Mouse (Mus musculus) right cerebral cortex, adult 18-20 months (tissue): Measurements from ENCODE around the gene Rag2.
A peak's percentile ranks its signal among the peaks of the same experiment; 100 is the strongest.

Experiments
- DNase-seq: peaks from one replicate; pipeline ENCODE4 v3.0.0; 2022; ENCODE audit warnings: mixed read lengths

Rag2 gene

DNA sequence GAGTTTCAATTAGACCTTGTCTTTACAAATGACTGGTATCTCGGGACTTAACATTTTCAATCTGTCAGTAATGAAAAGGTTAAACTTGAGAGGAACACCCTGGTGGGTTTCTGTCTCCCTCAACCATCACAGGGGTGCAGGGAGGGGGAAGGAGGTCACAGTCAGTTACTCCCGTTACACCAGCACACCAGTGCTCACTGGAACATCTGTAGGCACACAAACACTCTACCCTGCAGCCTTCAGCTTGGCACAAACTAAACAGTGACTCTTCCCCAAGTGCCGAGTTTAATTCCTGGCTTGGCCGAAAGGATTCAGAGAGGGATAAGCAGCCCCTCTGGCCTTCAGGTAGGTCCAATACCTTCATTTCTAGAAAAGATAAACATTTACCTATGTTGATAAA lies at the start of gene Rag2:
Gene Rag2, plus strand, starts transcription at position 193 of the 400 bp plus-strand sequence.
- DNase-seq = no peak

DNA sequence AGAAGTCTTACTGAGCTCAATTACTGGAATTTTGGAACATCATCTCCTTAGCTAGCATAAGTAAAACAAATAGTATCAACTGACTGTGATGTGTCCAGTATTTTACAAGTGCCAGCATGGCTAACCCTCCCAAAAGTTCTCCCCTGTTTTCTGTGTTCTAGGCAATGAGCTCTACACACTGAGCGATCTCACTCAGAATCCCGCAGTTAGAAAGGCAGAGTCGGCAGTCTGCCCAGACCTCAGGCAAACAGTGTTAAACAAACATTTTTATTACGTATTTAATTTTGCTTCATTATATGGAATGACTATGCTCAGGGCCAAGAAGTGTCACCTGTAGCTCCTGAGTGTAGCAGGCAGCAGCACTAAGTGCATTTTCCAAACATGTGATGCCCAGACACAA lies 47.3 kb upstream of the Rag2 start:
- no peak for DNase-seq

DNA sequence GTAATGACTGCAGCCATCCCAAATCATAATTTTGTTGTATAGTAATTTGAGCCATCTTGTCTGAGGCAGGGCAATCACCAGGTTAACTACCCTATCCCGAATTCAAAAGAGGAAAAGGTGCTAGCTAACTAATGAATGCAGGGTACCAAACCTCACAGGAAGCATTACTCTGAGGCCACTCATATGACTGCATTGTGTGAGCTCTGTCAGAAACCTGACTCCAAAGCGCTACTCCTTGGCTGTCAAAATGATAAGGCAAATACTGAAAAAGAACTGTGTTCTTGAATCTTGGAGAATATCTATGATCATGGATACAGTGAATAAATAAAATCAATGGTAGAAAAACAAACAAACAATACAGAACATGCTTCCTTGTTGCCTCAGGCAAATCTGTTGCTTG lies 44.5 kb upstream of the Rag2 start:
- DNase-seq = no peak

GRCm38 (mm10) chr2:101580428-101580827 lies 44.1 kb upstream of the Rag2 start:
- no peak for DNase-seq

DNA sequence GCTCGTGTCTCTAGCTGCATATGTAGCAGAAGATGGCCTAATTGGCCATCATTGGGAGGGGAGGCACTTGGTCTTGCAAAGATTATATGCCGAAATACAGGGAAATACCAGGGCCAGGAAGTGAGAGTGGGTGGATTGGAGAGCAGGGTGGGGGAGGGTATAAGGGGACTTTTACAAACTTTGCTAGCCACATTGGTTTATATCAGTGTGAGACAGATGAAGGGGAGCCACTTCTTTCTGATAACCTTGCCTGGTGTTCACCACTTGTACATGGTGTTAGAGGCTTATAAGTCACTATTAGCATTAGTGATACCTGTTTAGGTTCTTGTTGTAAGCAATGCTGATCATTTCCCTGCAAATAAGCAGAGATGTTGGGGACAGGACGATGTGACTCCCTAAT lies 43.5 kb upstream of the Rag2 start:
- DNase-seq = no peak

DNA sequence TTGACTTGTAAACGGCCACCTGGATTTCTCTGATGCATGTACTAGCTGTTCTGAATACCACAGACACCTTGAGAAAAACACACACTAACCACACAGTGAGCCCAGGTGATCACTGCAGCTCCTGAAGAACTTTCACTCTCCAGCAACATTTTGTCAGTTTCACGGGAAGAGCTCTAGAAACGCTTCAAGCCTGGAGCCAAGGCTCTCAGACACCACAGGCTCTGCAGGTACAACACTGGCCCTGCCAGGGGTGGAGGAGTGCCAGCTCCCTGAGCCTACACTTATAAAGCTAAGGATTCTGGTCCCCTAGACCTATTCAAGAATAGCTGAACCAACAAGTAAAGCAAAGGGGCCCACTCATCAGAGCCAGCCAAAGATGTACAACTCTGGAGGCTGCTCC lies 43.1 kb upstream of the Rag2 start:
- DNase-seq = no peak

DNA sequence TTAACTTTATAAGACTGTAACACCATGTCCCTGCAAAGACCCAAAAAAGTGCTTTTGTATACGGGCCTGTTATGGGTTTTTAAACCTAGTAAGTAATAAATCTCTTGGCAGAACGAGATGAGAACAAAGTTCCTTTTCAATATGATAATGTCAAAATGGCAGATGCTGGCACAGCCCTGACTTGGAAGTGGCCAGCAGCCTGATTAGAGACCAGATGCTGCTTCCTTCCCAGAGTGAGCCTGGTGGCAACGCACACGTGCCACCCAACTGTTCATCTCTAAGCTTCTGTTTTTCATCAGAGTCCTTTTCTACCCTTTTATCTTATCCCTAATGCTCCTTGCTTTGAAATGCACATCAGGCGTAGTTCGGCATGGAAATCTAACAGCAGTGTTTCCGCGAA lies 33.2 kb upstream of the Rag2 start:
- DNase-seq = no peak

DNA sequence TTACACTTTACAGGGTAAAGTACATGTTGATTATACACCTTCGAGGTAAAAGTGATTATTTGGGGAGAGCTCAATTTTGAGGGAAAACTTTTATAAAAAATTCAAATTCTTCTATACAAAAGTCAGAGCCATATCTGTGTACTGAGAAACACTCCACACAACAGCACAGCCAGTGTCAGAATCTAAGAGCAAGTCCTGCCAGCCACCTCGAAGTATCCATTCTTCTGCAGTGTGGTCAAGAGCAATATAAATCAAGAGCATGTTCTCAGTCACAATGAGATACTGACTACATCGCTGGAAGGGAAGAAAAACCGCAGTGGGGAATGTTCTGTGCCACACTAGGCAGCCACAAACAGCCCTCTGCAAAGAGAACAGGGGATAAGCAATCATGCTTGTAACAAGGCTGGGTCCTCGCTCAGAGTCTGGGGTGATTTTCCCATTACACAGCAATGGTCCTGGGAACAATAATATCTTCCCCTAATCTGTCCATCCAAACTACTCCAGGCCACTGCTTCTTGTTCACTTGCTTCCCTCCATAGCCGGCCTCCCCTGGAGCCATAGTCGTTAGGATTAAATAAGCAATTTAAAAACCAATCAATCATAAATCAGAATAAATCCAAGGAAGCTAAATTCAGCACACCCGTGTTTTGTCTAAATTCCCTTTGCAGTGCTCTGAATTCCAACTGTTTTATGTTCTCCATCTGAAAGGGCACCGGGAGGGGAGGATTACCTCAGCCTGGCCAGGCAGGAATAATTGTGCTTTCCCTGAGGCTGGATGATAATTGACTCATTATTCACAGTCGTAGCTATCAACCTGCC lies 32.3 kb upstream of the Rag2 start:
- DNase-seq = no peak

GRCm38 (mm10) chr2:101592886-101593285 lies 31.6 kb upstream of the Rag2 start:
- DNase-seq = no peak

- DNase-seq = no peak
These were observed 29.8 kb upstream of the Rag2 start for GRCm38 (mm10) chr2:101594681-101595080.

- DNase-seq = no peak
These were observed 27.3 kb upstream of the Rag2 start for GRCm38 (mm10) chr2:101597186-101597585.

GRCm38 (mm10) chr2:101598190-101599181 lies 26.0 kb upstream of the Rag2 start:
- peak; percentile 14 for DNase-seq

DNA sequence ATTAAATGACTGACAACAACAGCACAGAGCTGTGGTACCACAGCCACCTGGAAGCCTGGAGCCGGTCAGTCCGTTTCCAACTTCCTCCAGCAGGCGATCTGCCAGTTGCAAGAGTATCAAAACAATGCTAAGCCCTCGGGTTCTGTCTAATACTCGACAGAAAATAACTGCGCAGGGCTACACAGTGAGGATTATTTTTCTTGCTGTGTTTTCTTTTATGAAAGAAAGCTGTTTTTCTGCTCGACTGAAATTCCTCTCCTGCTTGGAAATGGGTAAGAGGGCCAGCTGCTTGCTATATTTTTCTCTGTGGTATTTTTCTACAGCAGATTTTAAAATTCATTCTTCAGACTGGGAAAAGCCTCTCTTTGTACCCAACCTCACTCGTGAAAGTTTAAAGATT lies 23.8 kb upstream of the Rag2 start:
- DNase-seq = peak; percentile 43

- DNase-seq = no peak
These were observed 21.4 kb upstream of the Rag2 start for GRCm38 (mm10) chr2:101603099-101603498.

DNA sequence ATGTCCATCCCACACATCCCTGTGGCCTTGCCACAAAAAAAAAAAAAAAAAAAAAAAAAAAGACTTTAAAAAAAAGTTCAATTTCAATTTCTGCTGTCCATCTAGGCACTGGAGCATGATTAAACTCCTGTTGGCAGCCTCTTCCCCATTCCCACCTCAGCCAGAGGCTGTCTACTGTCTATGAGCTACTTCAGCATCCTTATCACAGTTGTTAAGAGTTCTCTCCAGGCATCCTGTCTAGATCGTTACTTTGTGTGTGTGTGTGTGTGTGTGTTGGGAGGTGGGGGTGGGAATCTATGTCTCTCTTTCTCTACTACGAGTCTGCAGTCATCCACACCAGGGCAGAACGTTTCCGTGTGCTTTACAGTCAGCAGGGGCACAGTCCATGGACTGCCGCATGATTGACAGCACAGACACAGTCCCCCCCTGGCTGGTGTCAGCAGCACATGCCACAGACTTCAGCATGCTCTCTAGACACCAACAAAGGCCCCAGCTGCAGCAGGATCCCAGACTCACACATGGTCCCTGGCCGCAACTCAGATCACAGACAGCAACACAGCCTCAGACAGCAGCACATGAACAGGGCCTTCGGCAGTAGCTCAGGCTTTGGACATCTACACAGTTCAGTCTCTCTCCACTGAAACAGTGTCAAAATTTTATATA lies 16.2 kb upstream of the Rag2 start:
- no peak for DNase-seq

- no peak for DNase-seq
These were observed 13.7 kb upstream of the Rag2 start for GRCm38 (mm10) chr2:101610861-101611260.

DNA sequence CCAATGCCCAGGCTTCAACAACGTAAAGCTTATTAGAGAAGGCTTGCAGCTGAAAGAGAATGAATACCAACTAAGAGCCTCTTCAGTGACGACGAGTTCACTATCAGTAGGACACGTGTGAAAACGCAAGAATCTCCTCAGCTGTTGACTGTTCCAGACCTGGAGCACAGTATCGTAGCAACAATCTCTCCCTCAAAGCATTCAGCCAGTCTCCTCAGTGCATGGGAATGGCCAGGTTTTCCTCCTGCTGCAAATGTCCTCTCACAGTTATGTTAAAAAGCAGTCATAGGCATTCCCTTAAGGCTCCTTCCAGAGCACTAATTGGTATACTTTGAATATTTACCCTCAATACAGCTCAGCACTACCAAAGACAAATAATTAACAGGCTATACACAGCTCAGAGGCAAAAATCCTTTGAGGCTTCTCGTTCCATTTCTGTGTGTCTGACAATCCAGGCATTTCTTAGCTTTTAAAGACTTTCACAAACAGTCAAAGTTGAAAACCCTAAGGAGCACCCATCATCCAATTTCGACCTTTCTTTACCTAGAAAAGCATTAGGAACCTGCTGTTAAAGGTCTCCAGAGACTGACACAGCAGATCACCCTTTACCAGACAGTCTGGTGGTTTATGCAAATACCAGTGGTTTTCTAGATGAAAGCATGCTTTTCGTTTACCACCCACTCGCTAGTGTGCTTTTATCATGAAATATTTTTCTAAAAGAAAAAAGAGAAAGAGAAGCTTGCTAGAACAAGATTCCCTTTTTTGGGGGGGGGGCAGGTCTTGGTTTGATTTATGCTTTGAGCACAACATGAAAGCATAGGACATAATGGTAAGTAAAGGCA lies 8.8 kb upstream of the Rag2 start:
- DNase-seq = no peak

- no peak for DNase-seq
These were observed 6.1 kb upstream of the Rag2 start for GRCm38 (mm10) chr2:101618373-101618772.

DNA sequence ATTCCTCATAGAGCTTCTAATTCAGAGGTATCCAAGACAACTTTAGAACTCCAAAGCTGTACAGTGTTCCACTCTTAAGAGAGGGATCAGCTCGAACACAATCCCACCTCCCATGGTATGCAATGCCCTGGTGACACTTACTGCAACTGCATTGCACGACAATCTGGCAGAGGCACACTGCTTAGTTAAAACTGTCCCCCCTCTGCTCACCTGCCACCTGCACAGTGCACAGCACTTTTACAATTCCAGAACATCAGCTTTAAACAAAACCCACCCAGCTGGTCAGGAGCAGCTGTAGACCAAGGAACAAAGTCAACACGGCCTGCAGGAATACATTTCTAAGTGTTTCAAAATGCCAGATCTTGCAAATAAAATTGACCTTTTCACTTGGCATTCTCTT lies 3.6 kb upstream of the Rag2 start:
- DNase-seq = no peak

GRCm38 (mm10) chr2:101621611-101622010 lies 2.9 kb upstream of the Rag2 start:
- DNase-seq = no peak

DNA sequence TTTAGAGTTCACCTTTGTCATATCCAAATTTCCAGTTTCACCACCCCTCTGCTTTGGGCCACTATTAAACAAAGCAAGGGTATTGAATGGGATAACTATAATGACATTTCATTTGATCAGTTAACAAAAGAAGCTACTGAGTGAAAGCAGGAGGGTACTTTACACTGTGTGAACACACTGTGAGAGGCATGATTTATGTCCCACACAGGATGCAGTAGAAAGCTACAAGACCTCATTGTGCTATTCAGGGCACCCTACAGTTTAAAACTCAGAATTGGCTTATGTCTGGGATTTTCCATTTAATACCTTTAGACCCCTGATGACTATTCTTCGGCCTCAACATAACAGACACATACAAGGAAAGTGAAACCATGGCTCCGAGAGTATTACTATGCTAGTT lies 1.5 kb upstream of the Rag2 start:
- DNase-seq = no peak

DNA sequence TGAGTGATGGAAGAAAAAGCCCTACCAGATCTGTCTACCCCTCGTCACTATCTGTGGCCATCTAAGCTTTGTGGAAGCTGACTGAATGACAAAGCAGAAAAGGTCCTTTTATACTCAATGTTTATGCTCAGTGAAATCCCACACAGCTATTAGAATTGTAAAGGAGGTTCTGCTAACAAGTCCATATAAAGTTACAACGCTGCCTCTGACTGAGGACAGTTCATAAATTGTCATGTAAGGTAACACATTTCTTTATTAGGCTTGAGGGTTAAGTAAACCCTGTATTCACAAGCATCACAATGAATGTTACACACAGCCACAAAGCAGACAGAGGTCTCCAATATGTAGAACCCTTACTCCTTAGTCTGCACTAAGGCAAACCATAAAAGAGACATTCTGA lies 507 bp upstream of the Rag2 start:
- no peak for DNase-seq
